Mouse (Mus musculus) mouse embryonic stem cell (cell line): ENCODE data around the gene Cebpz.

ENCODE experiments used
- in situ Hi-C, 2 experiments: fragments of 300-500 bp; cut with MboI; formaldehyde crosslinking; loops; 1 replicate in 1 of 2; 3 replicates in 1 of 2; pipeline ENCODE4 v1.14.3; 2019 to 2020; ENCODE audit warnings: low sequenced_read_pairs in 2 of 2, low pct_unique_long_range_greater_than_20kb in 1 of 2, mixed read lengths in 1 of 2; ENCODE audit not compliant: unreplicated experiment in 1 of 2

The Cebpz gene

GRCm38 (mm10) chr17:78936466-78937228 lies at the start of gene Cebpz, which contains the start of gene Ndufaf7:
Gene Cebpz, minus strand, starts transcription at chr17:78937066.
Gene Ndufaf7, plus strand, starts transcription at chr17:78937136.
- in situ Hi-C loops = no loop called here

- in situ Hi-C loops = no loop called here
Observed at GRCm38 (mm10) chr17:78983736-78984135, 46.9 kb upstream of the Cebpz start.

GRCm38 (mm10) chr17:78983166-78983565 lies 46.3 kb upstream of the Cebpz start:
- in situ Hi-C loops = no loop called here

GRCm38 (mm10) chr17:78968500-78968899 lies 31.6 kb upstream of the Cebpz start:
- in situ Hi-C loops = loop anchor here in 1 of 2 experiments (25.0 kb wide), 1 partner anchor 619 kb away; no protein-coding TSS in a partner anchor

GRCm38 (mm10) chr17:78966092-78966883 lies 29.4 kb upstream of the Cebpz start:
- in situ Hi-C loops = loop anchor here in 1 of 2 experiments (25.0 kb wide), 1 partner anchor 621 kb away; no protein-coding TSS in a partner anchor

- in situ Hi-C loops = loop anchor here in 1 of 2 experiments (25.0 kb wide), 1 partner anchor 623 kb away; no protein-coding TSS in a partner anchor
Observed at GRCm38 (mm10) chr17:78964387-78964786, 27.5 kb upstream of the Cebpz start.

- in situ Hi-C loops = loop anchor here in 1 of 2 experiments (25.0 kb wide), 1 partner anchor 628 kb away; no protein-coding TSS in a partner anchor
Observed at GRCm38 (mm10) chr17:78959473-78959872, 22.6 kb upstream of the Cebpz start.

GRCm38 (mm10) chr17:78953240-78953639 lies 16.4 kb upstream of the Cebpz start:
- in situ Hi-C loops = loop anchor here in 1 of 2 experiments (25.0 kb wide), 1 partner anchor 634 kb away; no protein-coding TSS in a partner anchor

GRCm38 (mm10) chr17:78952070-78952469 lies 15.2 kb upstream of the Cebpz start:
- in situ Hi-C loops = loop anchor here in 1 of 2 experiments (25.0 kb wide), 1 partner anchor 635 kb away; no protein-coding TSS in a partner anchor

- in situ Hi-C loops = loop anchor here in 1 of 2 experiments (25.0 kb wide), 1 partner anchor 636 kb away; no protein-coding TSS in a partner anchor
Observed at GRCm38 (mm10) chr17:78951225-78951624, 14.4 kb upstream of the Cebpz start.

GRCm38 (mm10) chr17:78942579-78942978 lies 5.7 kb upstream of the Cebpz start:
- in situ Hi-C loops = no loop called here

- in situ Hi-C loops = no loop called here
Observed at GRCm38 (mm10) chr17:78938927-78939326, 2.1 kb upstream of the Cebpz start.

GRCm38 (mm10) chr17:78937229-78937853 lies 475 bp upstream of the Cebpz start:
- in situ Hi-C loops = no loop called here

- in situ Hi-C loops = no loop called here
Observed at GRCm38 (mm10) chr17:78935857-78936256, 1.0 kb downstream of the Cebpz start.

GRCm38 (mm10) chr17:78917696-78918095 lies 19.2 kb downstream of the Cebpz start:
- in situ Hi-C loops = no loop called here

GRCm38 (mm10) chr17:78916899-78917298 lies 20.0 kb downstream of the Cebpz start:
- in situ Hi-C loops = no loop called here

- in situ Hi-C loops = no loop called here
Observed at GRCm38 (mm10) chr17:78916369-78916813, 20.5 kb downstream of the Cebpz start, which contains the start of gene Cebpzos. Gene Cebpzos, plus strand, starts transcription at chr17:78916500.

- in situ Hi-C loops = no loop called here
Observed at GRCm38 (mm10) chr17:78915772-78916171, 21.1 kb downstream of the Cebpz start.
